Mouse (Mus musculus) ES-Bruce4 (cell line): ENCODE data around the gene Tbata. TPM values are rescaled to one million over a fixed set of nuclear protein-coding genes. Genes with fewer than 3 reads are reported as not detected.
A peak's percentile ranks its signal among the peaks of the same experiment; 100 is the strongest.

ENCODE experiments used
- H3K27ac ChIP-seq: 2 replicates; pipeline ENCODE4 v1.5.1; 2012; ENCODE audit warnings: low read length, inconsistent platforms; ENCODE audit not compliant: insufficient read depth
- H3K27me3 ChIP-seq: 2 replicates; pipeline ENCODE4 v1.6.1; 2012; ENCODE audit warnings: mild to moderate bottlenecking, low read length, inconsistent platforms; ENCODE audit not compliant: control insufficient read depth, poor library complexity, insufficient read depth, severe bottlenecking
- H3K36me3 ChIP-seq: 2 replicates; pipeline ENCODE4 v1.6.1; 2012; ENCODE audit warnings: inconsistent platforms, mild to moderate bottlenecking, low read length, moderate library complexity; ENCODE audit not compliant: control insufficient read depth, poor library complexity, insufficient read depth, severe bottlenecking
- H3K4me1 ChIP-seq: one replicate; pipeline ENCODE4 v1.8.1; 2011; ENCODE audit warnings: low read length; ENCODE audit not compliant: control insufficient read depth, insufficient read depth
- H3K4me3 ChIP-seq: 2 replicates; pipeline ENCODE4 v1.5.1; 2011; ENCODE audit warnings: low read depth, mild to moderate bottlenecking, low read length
- H3K9ac ChIP-seq: 2 replicates; pipeline ENCODE4 v1.6.1; 2012; ENCODE audit warnings: low read depth, mild to moderate bottlenecking, inconsistent platforms; ENCODE audit not compliant: poor library complexity, severe bottlenecking
- H3K9me3 ChIP-seq: replicated peaks from 2 replicates; pipeline ENCODE4 v1.6.1; 2012; ENCODE audit warnings: mild to moderate bottlenecking, low read length, inconsistent platforms; ENCODE audit not compliant: control insufficient read depth, poor library complexity, insufficient read depth, severe bottlenecking
- CTCF ChIP-seq: IDR thresholded peaks from one replicate; pipeline ENCODE4 v1.8.1; 2011; ENCODE audit warnings: low read depth, low read length
- EP300 ChIP-seq: IDR thresholded peaks from 2 replicates; pipeline ENCODE4 v1.6.1; 2011; ENCODE audit warnings: low read depth, low read length; ENCODE audit not compliant: insufficient read depth
- POLR2A ChIP-seq: IDR thresholded peaks from one replicate; pipeline ENCODE4 v1.8.1; 2011; ENCODE audit warnings: low read length; ENCODE audit not compliant: insufficient read depth
- polyA plus RNA-seq: library from polyadenylated mRNA; stranded (reverse); fragments of >200 nt; gene quantifications from 2 replicates; pipeline ENCODE4 v1.2.4, GENCODE M21; 2011; ENCODE audit warnings: low read depth; ENCODE audit not compliant: missing spikeins, insufficient read depth, insufficient read length

Gene Tbata
- polyA plus RNA-seq, 1 experiment = not detected

- no peak overlapping the region for H3K4me3 ChIP-seq
- H3K27ac ChIP-seq = no peak overlapping the region
- peaks cover 3% of the 10 kb centered on the region for H3K36me3 ChIP-seq
- H3K27me3 ChIP-seq = no peaks in the 10 kb centered on the region
- H3K4me1 ChIP-seq = no peaks in the 10 kb centered on the region
- TF ChIP-seq EP300 (no peak), CTCF (no peak), POLR2A (no peak)
- no peaks in the 10 kb centered on the region for H3K9me3 ChIP-seq
- no peak overlapping the region for H3K9ac ChIP-seq
These were observed 36.4 kb upstream of the Tbata start for GRCm38 (mm10) chr10:61135226-61135839.

GRCm38 (mm10) chr10:61137567-61137966 lies 34.2 kb upstream of the Tbata start:
- TF ChIP-seq CTCF = no peak
- TF ChIP-seq POLR2A = no peak
- TF ChIP-seq EP300 = no peak
- no peak overlapping the region for H3K9ac ChIP-seq
- H3K4me3 ChIP-seq = no peak overlapping the region
- H3K9me3 ChIP-seq = no peaks in the 10 kb centered on the region
- H3K36me3 ChIP-seq = peaks cover 9% of the 10 kb centered on the region
- no peak overlapping the region for H3K27ac ChIP-seq
- no peaks in the 10 kb centered on the region for H3K4me1 ChIP-seq
- no peaks in the 10 kb centered on the region for H3K27me3 ChIP-seq

GRCm38 (mm10) chr10:61143343-61143742 lies 28.4 kb upstream of the Tbata start:
- peaks cover 15% of the 10 kb centered on the region for H3K36me3 ChIP-seq
- H3K4me1 ChIP-seq = no peaks in the 10 kb centered on the region
- no peak overlapping the region for H3K27ac ChIP-seq
- H3K27me3 ChIP-seq = no peaks in the 10 kb centered on the region
- no peak overlapping the region for H3K9ac ChIP-seq
- H3K4me3 ChIP-seq = no peak overlapping the region
- H3K9me3 ChIP-seq = no peaks in the 10 kb centered on the region
- TF ChIP-seq POLR2A (no peak), EP300 (no peak), CTCF (no peak)

- H3K27ac ChIP-seq = peak overlapping the region; percentile 72
- peaks cover 13% of the 10 kb centered on the region for H3K36me3 ChIP-seq
- peak overlapping the region; percentile 95 for H3K4me3 ChIP-seq
- no peaks in the 10 kb centered on the region for H3K9me3 ChIP-seq
- TF ChIP-seq CTCF (no peak), POLR2A (no peak), EP300 (no peak)
- no peaks in the 10 kb centered on the region for H3K4me1 ChIP-seq
- H3K27me3 ChIP-seq = no peaks in the 10 kb centered on the region
- H3K9ac ChIP-seq = peak overlapping the region; percentile 88
These were observed 26.0 kb upstream of the Tbata start for GRCm38 (mm10) chr10:61145766-61146118.

DNA sequence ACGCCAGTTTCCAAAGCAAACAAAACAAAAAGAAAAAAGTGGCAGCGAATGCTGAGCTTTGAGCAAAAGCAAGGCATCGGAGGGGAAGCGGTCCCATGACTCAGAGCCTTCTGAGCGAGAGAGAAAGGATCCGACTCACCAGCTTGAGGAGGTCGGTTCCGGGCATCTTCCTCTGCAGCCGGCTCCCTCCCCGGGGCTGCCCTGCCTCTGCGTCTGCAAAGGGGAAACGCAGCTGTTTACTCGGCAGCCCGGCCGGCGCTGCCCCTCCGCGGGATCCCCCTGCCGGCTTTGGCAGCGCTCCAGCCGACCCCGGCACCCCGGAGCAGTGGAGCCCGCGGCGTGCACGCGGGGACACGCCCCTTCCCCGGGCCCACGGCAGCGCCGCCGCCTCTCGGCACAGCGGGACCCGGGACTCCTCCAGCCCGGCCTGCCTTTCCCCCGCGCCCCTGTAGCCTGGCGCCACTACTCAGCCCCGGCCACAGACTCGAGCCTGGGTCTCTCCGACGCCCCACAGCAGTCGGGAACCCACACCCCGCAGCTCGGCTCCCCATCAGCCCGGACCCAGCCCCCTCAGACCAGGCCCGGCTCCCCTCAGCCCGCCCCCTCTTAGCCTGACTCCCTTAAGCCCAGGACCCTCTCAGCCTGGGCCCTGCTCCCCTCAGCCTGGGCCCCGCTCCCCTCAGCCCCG lies 25.5 kb upstream of the Tbata start:
- H3K27ac ChIP-seq = peak overlapping the region; percentile 72
- H3K4me1 ChIP-seq = no peaks in the 10 kb centered on the region
- no peaks in the 10 kb centered on the region for H3K27me3 ChIP-seq
- peak overlapping the region; percentile 88 for H3K9ac ChIP-seq
- no peak for TF ChIP-seq POLR2A
- TF ChIP-seq CTCF = no peak
- TF ChIP-seq EP300 = no peak
- H3K36me3 ChIP-seq = peaks cover 8% of the 10 kb centered on the region
- H3K9me3 ChIP-seq = no peaks in the 10 kb centered on the region
- H3K4me3 ChIP-seq = peak overlapping the region; percentile 95

GRCm38 (mm10) chr10:61146807-61147156 lies 25.0 kb upstream of the Tbata start:
- H3K9ac ChIP-seq = peak overlapping the region; percentile 88
- H3K9me3 ChIP-seq = no peaks in the 10 kb centered on the region
- peaks cover 8% of the 10 kb centered on the region for H3K36me3 ChIP-seq
- TF ChIP-seq CTCF (no peak), POLR2A (no peak), EP300 (no peak)
- H3K4me3 ChIP-seq = peak overlapping the region; percentile 95
- peak overlapping the region; percentile 71 for H3K27ac ChIP-seq
- H3K4me1 ChIP-seq = no peaks in the 10 kb centered on the region
- H3K27me3 ChIP-seq = no peaks in the 10 kb centered on the region
